Comparison of ENCODE assay signal across 32 mouse cellular contexts in the genomic region with DNA sequence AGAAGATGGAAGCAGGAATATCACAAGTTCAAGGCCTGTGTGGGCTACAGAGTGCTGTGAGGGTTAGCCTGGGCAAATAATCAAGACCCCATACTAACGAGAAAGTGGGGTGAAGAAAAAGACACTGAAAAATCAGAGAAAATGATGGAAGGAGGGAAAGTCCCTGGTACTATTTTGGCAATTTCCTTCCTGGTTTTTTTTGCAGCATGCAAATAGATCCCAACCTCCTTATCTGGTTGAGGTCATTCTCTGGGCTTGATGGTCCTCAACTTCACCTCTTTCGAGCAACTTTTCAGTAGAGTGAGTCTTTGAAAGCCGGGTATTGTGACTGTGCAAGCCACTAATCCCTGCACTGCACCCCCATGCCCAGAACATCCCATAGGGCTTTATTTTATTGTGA.
"Had no signal": no experiment of that assay in that cellular context is flagged by ENCODE, and none has a peak within 500 bp of the region (broad histone marks: within the 10 kb centered on the region; RNA-seq: fewer than 3 reads in every experiment).

No protein-coding gene starts in this region.

- H3K27ac ChIP-seq: left cerebral cortex, adult 2 months; limb, embryonic 10.5 days; limb, embryonic 12.5 days; limb, embryonic 13.5 days; limb, embryonic 15.5 days; liver, embryonic 12.5 days; liver, embryonic 13.5 days; liver, embryonic 14.5 days; liver, embryonic 15.5 days; lung, embryonic 15.5 days; macrophage; midbrain, embryonic 10.5 days; midbrain, embryonic 12.5 days; midbrain, embryonic 13.5 days; midbrain, embryonic 15.5 days had no signal

- H3K4me2 ChIP-seq: limb, embryonic 12.5 days; limb, embryonic 13.5 days; limb, embryonic 15.5 days; liver, embryonic 11.5 days; liver, embryonic 12.5 days; liver, embryonic 13.5 days; liver, embryonic 15.5 days; lung, embryonic 14.5 days; lung, embryonic 15.5 days; midbrain, embryonic 11.5 days; midbrain, embryonic 12.5 days; midbrain, embryonic 13.5 days; midbrain, embryonic 15.5 days had no signal

- ATAC-seq: liver, embryonic 12.5 days; liver, postnatal 0 days; lung, postnatal 0 days; midbrain, embryonic 13.5 days; midbrain, embryonic 15.5 days; midbrain, embryonic 16.5 days had no signal

- DNase-seq: left cerebral cortex, postnatal 4 days; liver; liver, embryonic 13.5 days; liver, postnatal 0 days; lung, adult 18-20 months; lung, adult 2 months; lung, postnatal 10 days; lung, postnatal 14 days; lung, postnatal 36 days; lung, postnatal 4 days; midbrain, embryonic 14.5 days had no signal

- H3K4me3 ChIP-seq: left cerebral cortex, adult 2 months; limb, embryonic 10.5 days; limb, embryonic 12.5 days; limb, embryonic 13.5 days; limb, embryonic 15.5 days; liver, embryonic 12.5 days; liver, embryonic 13.5 days; liver, embryonic 15.5 days; lung, embryonic 15.5 days; megakaryocyte, embryonic 14.5 days; midbrain, embryonic 10.5 days; midbrain, embryonic 12.5 days; midbrain, embryonic 13.5 days; midbrain, embryonic 15.5 days; myocyte had no signal

- H3K9ac ChIP-seq: limb, embryonic 12.5 days; limb, embryonic 13.5 days; limb, embryonic 15.5 days; liver, embryonic 12.5 days; liver, embryonic 13.5 days; liver, embryonic 14.5 days; liver, embryonic 15.5 days; liver, postnatal 0 days; lung, embryonic 14.5 days; lung, embryonic 15.5 days; midbrain, embryonic 12.5 days; midbrain, embryonic 13.5 days; midbrain, embryonic 15.5 days had no signal

- H3K4me1 ChIP-seq: limb, embryonic 10.5 days; limb, embryonic 12.5 days; limb, embryonic 15.5 days; liver, embryonic 13.5 days; liver, embryonic 15.5 days; midbrain, embryonic 10.5 days; midbrain, embryonic 12.5 days; midbrain, embryonic 13.5 days; midbrain, embryonic 15.5 days had no signal

- H3K9me3 ChIP-seq: limb, embryonic 10.5 days; limb, embryonic 12.5 days; limb, embryonic 13.5 days; limb, embryonic 15.5 days; liver, embryonic 12.5 days; liver, embryonic 13.5 days; liver, embryonic 15.5 days; lung, embryonic 15.5 days; megakaryocyte, embryonic 14.5 days; midbrain, embryonic 10.5 days; midbrain, embryonic 12.5 days; midbrain, embryonic 13.5 days; midbrain, embryonic 15.5 days had no signal

- H3K27me3 ChIP-seq: limb, embryonic 13.5 days; limb, embryonic 15.5 days; liver, embryonic 12.5 days; liver, embryonic 13.5 days; liver, embryonic 15.5 days; lung, embryonic 15.5 days; megakaryocyte, embryonic 14.5 days; midbrain, embryonic 12.5 days; midbrain, embryonic 13.5 days; midbrain, embryonic 15.5 days had no signal

- H3K36me3 ChIP-seq: limb, embryonic 10.5 days; limb, embryonic 12.5 days; limb, embryonic 13.5 days; limb, embryonic 15.5 days; liver, embryonic 12.5 days; liver, embryonic 13.5 days; liver, embryonic 15.5 days; lung, embryonic 15.5 days; midbrain, embryonic 10.5 days; midbrain, embryonic 12.5 days; midbrain, embryonic 13.5 days; midbrain, embryonic 15.5 days had no signal
